Mouse (Mus musculus) mouse trophoblast stem cell (cell line): ENCODE data around the gene Aptx.

ENCODE experiments used
- in situ Hi-C, 2 experiments: fragments of 300-500 bp; cut with MseI, MboI; formaldehyde crosslinking; loops; 2 replicates in 1 of 2; 3 replicates in 1 of 2; pipeline ENCODE4 v1.15.1; 2025

Aptx gene

GRCm38 (mm10) chr4:40702797-40703709, at the start of gene Aptx:
Gene Aptx (minus strand): TSS chr4:40703194.
- in situ Hi-C loops, result no loop called here

- in situ Hi-C loops, result no loop called here
Observed at GRCm38 (mm10) chr4:40735351-40735750, 32.4 kb upstream of the Aptx start.

GRCm38 (mm10) chr4:40731262-40731661, 28.3 kb upstream of the Aptx start:
- in situ Hi-C loops, result no loop called here

GRCm38 (mm10) chr4:40727247-40727646, 24.3 kb upstream of the Aptx start:
- in situ Hi-C loops, result no loop called here

GRCm38 (mm10) chr4:40725554-40725953, 22.6 kb upstream of the Aptx start:
- in situ Hi-C loops, result no loop called here

- in situ Hi-C loops, result no loop called here
Observed at GRCm38 (mm10) chr4:40725141-40725540, 22.1 kb upstream of the Aptx start.

GRCm38 (mm10) chr4:40722687-40723460, 19.9 kb upstream of the Aptx start:
- in situ Hi-C loops, result no loop called here

- in situ Hi-C loops, result no loop called here
Observed at GRCm38 (mm10) chr4:40722011-40722666, 19.1 kb upstream of the Aptx start, which contains the start of gene Dnaja1. Gene Dnaja1 (plus strand): TSS chr4:40722150.

- in situ Hi-C loops, result no loop called here
Observed at GRCm38 (mm10) chr4:40720910-40721309, 17.9 kb upstream of the Aptx start.

- in situ Hi-C loops, result no loop called here
Observed at GRCm38 (mm10) chr4:40717141-40717540, 14.1 kb upstream of the Aptx start.

GRCm38 (mm10) chr4:40703710-40704275, 799 bp upstream of the Aptx start:
- in situ Hi-C loops, result no loop called here

- in situ Hi-C loops, result no loop called here
Observed at GRCm38 (mm10) chr4:40701796-40702195, 1.2 kb downstream of the Aptx start.

GRCm38 (mm10) chr4:40700216-40700615, 2.8 kb downstream of the Aptx start:
- in situ Hi-C loops, result no loop called here

- in situ Hi-C loops, result no loop called here
Observed at GRCm38 (mm10) chr4:40697059-40697458, 5.9 kb downstream of the Aptx start.

- in situ Hi-C loops, result no loop called here
Observed at GRCm38 (mm10) chr4:40691100-40691499, 11.9 kb downstream of the Aptx start.

GRCm38 (mm10) chr4:40683306-40683705, 19.7 kb downstream of the Aptx start:
- in situ Hi-C loops, result no loop called here

GRCm38 (mm10) chr4:40682359-40682758, 20.6 kb downstream of the Aptx start:
- in situ Hi-C loops, result no loop called here

- in situ Hi-C loops, result no loop called here
Observed at GRCm38 (mm10) chr4:40681908-40682307, 21.1 kb downstream of the Aptx start.

GRCm38 (mm10) chr4:40680250-40680860, 22.6 kb downstream of the Aptx start:
- in situ Hi-C loops, result no loop called here

- in situ Hi-C loops, result loop anchor here (10.0 kb wide), 2 partner anchors 372 to 382 kb away; no protein-coding TSS in a partner anchor
Observed at GRCm38 (mm10) chr4:40677132-40677531, 25.9 kb downstream of the Aptx start.

- in situ Hi-C loops, result loop anchor here (10.0 kb wide), 2 partner anchors 372 to 382 kb away; no protein-coding TSS in a partner anchor
Observed at GRCm38 (mm10) chr4:40676338-40676737, 26.7 kb downstream of the Aptx start.
